Mouse (Mus musculus) lung, postnatal 4 days (tissue): ENCODE measurements around the gene Glis1.

ENCODE experiments used
- DNase-seq, 2 experiments: peaks; one replicate each; pipeline ENCODE4 v3.0.0; 2021

Glis1 gene

DNA sequence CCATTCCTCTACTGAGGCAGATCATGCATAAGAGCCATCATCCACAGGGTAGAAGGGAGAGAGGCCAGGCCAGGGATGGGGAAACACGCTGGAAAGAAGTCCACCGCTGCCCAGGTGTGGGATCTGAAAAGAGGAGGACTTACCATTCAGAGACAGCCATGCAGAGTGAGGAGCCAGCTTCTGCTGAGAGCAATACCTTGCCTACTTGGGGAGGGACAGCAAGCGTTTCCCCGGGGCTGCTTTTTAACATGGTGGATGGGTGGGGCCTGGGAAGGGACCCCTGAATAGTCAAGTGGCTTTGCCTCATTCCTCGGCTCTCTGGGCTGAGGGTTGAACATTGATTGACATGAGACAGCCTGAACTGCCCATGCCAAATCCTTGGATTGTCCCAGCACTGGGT, 85.7 kb downstream of the Glis1 start:
- peak in 1 of 2 experiments; percentile 13 for DNase-seq

DNA sequence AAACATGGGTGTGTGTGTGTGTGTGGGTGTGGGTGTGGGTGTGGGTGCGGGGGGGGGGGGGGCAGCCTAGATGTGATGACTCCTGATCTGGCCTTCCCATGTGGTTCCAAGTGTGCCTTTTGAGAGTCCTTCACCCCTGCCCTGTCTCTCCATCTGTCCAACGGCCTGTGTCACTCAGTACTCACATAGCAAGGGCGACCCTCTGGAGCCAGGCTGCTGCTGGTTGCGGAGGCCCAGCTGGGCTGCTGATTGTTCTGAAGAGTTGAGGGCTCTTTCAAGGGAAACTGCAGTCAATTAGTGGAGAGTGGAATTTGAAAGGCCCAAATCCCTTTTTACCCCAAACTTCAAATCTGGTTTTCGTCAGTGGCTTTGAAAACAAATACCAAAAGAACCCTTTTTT, 86.4 kb downstream of the Glis1 start:
- DNase-seq, result peak in 1 of 2 experiments; percentile 51

DNA sequence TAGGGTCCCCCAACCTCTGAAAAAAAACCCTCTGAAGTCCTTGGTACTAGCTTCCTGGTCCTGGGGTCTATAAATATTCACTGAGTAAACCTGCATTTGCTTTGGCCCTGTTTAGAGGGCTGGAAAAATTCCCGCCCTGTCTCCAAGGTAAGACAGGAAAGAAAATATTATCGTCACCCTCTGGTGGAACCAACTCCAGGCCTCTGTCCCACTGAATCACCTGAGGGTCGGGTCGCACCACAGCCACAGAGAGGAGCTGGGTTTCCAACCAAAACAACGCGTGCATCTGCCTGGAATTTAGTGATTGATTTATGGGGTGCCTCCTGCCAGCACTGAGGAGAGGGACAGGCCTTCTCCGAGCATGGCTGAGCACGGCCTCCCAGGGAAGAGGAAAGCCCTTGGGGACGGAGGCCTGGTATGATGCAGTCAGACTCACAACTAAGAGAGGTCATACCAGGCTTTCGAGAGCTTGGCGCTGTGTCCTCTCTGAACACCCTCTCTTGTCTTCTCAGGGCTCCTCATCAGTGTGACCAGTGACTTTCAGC, 89.3 kb downstream of the Glis1 start:
- peak in 1 of 2 experiments; percentile 16 for DNase-seq

DNA sequence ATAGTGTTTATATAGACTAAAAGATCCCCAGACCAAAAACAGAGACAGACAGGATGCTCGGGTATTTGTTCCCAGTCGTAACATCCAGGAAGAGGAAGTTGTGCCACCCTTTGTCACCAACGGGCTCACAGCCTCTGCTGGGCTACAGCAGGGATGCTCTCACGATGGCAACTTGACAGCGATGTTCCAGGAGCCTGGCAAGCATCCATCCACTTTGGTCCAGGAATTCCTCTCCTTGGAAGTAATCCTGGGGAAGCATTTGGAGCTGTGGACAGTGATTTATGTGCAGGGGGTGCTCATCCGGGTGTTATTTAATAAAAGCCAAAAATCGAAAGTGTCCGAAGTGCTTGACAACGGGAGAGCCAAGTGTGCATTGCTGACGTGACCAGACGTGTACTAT, 100.7 kb downstream of the Glis1 start:
- DNase-seq, result peak; percentile 21 to 47

DNA sequence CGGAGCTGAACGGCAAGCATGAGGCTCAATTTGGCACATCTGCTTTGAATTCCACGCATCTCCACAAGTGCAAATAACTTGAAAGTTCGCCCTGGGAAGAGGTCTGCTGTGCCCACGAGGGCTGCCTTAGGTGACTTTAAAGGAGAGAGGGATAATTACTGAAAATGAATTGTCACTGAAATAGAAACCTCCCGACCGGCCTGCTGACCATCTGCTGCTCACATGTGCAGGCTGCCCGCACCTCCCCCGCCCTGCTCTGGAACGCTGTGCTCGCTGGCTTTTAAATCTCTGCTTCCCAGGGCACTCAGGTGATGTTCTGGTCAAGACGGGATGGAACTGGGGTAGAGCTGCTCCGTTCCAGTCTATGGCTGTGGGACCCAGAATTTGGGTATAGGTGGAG, 103.7 kb downstream of the Glis1 start:
- peak in 1 of 2 experiments; percentile 15 for DNase-seq

DNA sequence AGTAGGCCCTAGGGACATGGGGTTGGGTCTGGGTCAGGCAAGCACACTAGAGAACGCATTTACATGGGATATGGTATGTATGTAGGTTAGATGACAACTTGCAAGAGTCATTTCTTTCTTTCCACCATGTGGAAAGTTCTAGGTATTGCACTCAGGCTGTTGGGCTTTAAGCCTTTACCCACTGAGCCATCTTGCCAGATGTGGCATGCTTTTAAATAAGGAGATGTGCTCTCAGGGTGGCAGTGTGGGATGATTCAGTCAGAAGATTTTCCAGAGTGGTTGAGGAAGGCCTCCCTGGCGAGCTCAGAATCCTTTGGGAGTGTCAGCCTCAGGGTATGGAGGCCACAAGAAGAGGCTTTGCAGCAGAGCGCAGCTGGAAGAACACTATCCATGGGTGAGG, 104.2 kb downstream of the Glis1 start:
- peak in 1 of 2 experiments; percentile 15 for DNase-seq

DNA sequence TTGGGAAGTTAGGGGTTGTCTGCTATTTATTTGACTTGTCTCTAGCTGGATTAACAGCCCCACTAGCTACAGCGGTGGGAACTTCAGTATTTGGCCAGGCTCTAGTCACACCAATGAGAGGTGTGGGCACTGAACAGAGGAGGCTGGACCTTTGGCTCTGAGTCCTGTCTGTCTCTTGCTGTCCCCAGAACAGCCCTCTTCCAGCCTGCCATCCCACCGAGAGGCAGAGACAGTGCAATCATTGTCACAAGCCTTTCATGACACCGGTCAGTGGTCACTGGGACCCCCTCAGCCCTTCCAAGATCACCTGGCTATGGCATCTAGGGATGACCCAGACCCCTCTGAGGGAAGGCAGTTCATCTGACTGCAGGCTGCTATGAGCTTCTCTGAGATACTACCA, 104.6 kb downstream of the Glis1 start:
- DNase-seq, result peak in 1 of 2 experiments; percentile 16

DNA sequence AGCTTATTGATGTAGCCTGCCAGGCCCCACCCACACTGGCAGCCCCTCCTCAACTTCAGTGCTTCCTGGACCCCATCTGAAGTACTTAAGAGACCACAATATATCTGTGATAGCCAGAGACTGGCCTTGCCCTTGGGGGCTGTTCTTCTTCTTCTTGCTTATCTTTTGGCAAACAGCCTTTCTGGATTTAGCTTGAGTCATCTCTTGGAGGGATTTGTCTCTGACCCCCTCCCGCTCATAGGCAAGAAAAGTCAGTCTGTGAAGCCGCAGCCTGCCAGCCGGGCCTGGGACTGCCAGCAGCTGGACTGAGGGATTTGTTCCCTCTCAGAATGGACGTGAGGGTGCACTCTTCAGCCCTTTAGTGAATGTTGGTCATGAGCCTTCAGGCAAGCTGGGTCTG, 107.4 kb downstream of the Glis1 start:
- DNase-seq, result peak in 1 of 2 experiments; percentile 14

DNA sequence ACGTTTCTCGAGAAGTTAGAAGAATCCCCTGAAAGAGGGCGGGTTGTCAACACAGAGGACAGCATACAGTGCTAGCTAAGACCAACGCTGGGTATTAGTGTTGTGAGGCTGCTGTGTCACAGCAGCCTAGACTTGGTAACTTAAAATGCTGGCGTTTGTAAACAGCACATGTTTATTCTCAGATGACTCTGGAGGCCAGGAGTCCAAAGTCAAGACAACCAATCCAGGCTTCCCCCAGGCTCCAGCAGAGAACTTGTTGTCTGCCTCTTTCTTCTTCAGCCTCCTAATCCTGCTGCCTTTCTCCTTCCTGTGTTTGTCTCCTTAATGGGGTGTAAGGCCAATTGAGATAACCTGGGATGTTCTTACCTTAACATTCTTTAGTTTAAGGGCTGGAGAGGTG, 110.5 kb downstream of the Glis1 start:
- DNase-seq, result peak in 1 of 2 experiments; percentile 3

DNA sequence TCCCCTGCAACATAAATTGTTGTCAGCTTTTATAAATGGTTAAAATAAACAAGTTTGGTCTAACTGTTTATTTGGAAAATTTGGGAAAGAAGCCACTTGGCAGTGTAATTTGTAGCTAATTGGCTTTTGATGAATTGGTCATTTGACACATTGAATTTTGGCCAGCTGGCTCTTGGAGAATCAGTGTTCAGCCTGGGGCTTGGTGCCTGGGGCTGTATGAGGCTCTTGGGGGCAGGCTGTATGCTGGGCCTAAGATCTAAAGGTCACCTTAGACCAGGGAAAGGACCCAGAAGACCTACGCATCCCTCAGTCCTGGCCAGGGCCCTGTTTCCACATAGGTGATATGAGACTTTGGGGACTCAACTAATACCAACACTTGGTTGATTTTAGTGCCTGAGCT, 111.3 kb downstream of the Glis1 start:
- peak in 1 of 2 experiments; percentile 21 for DNase-seq

DNA sequence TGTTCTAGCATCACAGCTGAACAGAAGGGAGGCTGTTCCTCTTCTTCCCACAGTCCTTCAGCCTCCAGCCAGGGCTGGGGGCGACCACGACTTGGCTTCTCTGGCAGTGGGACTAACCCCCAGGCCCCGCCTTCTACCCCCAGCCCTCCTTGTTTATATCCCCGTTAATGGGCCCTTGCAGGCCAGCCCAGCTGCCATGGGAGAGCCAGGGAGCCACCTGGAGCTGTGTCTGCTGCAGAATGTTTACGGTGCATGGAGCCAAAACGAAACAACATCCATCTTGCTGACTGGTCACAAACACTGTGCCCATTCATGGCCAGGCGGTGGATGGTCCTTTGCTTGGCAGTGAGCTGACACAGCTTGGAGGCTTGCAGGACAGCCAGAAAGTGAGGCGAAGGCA, 112.1 kb downstream of the Glis1 start:
- peak in 1 of 2 experiments; percentile 17 for DNase-seq

DNA sequence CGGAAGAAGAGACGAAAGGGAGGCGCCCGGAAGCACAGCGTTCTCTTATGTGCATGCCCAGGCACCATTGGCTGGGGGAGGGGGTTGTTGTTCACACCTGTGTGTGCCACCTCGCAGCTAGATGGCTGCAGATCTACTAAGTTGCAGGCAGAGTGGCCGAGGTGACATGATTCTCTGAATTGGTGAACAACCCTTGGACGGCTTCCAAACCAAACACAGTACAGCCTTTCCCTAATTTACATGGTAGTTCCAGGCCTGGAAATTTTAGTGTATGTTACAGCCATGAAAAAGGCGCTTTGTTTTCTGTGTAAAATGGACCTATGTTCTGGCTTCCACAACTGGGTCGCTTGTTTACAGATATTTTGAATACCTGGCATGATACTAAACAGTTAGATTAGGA, 115.7 kb downstream of the Glis1 start:
- DNase-seq, result peak in 1 of 2 experiments; percentile 15

DNA sequence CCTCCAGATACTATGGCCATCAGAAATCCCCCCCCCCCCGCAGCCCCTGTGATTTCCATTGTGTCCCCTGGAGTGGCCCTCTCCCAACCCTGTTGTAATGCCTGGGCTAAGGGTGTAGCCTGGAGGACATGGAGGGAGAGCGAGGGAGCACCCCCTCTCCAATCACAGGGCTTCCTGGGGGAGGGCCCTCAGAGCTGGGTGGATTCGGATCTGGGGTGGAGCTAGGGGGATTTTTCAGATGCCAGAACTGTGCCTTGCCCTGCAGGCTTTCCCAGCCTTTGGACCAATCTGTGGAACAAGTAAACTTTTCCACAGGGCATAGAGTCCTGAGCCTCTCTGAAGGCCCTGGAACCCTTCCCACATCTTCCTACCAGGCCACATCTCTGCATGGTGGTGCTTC, 116.2 kb downstream of the Glis1 start:
- peak in 1 of 2 experiments; percentile 17 for DNase-seq

DNA sequence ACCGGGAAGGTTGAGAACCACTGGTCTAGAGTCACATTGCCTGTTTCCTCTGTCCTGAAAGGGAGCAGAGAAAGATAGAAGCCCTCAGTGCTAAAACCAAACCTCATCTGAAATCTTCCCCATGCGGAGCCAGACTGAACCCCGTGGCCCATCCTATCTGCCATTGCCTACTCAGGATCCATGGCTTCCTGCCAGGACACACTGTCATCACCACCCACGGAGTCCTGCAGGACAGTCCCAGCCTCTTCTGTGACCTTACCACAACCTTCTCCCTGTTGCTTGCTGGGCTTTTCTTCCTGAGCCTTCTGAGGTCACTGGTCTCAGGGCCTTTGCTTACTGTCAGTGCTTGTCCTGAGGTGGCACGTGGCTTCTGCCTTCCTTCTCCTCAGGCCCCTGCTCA, 118.3 kb downstream of the Glis1 start:
- DNase-seq, result peak in 1 of 2 experiments; percentile 24

DNA sequence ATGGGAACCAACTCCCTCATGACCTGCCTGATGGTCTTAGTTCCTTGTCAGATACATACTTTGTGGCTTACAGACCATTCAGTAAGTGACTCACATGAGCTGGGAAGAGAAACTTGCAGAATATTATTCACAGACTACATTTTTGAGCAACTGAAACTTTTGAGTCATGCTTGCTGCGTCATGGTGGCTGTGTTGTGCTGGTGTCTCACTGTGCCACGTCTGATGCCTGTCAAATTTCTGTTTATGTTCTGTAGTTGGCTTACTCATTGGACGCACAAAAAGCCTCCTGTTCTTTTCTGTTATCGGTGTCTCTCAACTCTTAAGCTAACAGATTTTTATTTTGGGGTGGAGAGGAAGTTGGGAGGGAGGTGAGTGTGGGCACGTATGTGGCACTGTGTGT, 119.4 kb downstream of the Glis1 start:
- DNase-seq, result peak in 1 of 2 experiments; percentile 4

DNA sequence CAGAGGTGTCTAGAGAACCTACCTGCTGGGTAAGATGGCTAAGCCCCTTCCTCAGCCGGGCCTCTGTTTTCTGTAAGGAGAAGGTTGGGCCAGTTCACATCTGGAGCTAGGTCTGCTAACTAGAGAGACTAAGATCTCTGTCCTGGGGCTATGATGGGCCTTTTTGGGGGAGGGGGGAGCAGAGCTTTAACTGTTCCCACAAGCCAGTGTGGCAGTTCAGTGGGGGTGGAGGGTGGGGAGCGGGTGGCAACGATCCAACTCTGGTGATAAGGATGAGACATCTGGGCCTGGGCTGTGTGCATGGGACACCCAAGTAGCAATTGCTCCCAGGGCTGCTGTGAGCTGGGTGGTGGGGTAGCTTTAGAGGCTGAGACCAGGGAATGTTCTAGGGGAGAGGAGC, 124.4 kb downstream of the Glis1 start:
- DNase-seq, result no peak

DNA sequence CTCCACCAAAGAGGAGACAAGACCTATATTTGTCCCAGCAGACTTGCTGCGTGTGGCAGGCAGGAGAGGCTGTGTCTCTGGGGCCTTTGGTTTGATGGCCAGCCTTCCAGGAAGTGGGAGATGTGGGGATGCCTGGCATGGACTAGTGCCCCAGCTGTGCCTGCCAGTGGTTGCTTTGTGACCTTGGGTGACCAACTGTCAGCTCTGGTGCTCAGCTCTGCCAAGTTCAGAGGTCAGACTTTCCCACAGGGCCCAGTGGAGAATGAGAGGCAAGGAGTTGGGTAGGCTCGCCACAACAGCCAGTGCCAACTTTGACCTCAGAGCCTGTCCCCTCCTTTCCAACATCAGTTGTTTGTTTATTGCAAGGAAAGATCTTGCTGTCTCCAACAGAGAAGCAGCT, 126.7 kb downstream of the Glis1 start:
- no peak for DNase-seq

DNA sequence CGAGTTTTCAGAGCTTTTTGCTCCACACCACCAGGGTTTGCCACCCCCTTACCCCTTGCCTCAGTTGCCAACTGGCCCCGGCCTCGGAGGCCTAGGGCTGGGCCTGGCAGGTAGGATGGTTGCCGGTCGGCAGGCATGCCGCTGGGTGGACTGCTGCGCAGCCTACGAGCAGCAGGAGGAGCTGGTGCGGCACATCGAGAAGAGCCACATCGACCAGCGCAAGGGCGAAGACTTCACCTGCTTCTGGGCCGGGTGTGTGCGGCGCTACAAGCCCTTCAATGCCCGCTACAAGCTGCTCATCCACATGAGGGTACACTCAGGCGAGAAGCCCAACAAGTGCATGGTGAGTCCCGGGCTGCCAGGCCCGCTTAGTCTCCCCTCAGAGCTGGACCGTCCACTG, 133.8 kb downstream of the Glis1 start:
- peak in 1 of 2 experiments; percentile 17 for DNase-seq

DNA sequence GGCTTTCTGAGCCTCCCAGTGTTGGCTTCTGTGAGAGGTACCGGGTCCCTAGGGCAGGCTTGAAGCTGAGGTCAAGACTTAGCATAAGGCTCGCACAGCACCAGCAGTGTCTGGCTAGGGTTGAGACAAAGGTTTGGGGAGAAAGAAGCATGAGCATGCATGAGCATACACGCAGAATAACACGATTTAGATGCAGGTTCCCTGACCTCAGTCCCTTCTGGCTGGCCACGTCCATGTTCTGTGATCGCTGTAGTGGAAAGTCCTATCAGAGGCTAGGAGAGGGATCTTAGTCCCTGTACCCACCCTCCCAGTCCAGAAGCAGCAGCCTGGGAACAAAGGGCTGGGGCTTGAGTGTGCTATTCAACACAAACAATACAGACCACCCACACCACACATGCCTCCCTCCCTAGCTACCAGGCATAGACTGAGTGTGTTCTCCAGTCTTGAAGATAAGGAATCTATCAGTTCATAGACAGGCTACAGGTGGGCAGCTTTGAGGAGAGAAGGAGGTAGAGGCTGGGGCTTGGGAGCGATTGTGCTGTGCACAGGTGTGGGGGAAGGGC, 134.6 kb downstream of the Glis1 start:
- DNase-seq, result no peak

DNA sequence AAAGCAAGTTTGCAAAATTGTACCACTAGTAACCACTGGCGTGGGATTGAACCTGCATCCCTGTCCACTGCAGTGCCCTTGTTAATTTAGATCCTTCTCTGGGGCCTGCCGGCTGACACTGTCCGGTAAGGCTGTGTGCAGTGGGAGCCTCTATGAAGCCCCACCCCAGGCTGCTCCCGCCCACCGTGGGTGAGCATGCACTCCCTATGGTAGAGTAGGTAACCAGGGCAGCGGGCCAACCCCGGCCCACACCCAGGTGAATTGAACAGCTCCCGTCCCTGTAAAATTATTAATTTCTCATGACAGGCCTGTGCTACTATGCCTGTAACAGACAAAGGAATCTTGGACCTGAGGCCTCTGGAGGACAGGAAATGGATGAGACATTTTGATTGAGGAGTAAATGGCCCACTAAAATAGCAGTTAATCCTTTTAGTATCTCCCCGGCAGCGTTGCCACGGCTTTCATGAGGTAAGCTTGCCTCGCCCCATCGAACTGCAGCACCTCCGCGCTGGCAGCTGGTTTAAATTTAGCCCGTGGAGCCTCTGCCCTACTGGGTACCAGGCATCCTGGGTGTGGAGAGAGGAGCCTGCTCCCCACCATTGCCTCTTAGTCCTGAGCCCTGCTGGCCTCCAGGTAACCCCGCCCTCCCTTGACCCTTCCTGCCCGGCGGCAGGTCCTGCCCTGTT, 136.1 kb downstream of the Glis1 start:
- no peak for DNase-seq

DNA sequence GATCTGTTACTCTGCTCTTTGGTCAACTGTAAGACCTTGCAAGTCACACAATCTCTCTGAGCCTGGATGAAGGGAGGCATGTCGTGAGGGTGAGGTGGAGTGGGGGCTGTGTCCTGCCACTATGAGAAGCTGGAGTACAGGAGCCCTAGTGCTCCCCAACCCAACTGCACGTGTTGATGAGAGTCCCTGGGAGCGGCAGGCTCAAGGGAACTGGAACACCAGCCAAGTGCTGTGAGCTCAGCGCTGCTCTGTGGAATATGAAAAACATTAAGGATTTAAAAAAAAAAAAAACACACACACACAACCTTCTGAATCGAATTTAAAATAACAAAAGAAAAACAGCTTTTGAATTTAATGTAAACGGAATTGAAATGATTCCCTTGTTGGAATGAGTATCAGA, 141.4 kb downstream of the Glis1 start:
- no peak for DNase-seq

DNA sequence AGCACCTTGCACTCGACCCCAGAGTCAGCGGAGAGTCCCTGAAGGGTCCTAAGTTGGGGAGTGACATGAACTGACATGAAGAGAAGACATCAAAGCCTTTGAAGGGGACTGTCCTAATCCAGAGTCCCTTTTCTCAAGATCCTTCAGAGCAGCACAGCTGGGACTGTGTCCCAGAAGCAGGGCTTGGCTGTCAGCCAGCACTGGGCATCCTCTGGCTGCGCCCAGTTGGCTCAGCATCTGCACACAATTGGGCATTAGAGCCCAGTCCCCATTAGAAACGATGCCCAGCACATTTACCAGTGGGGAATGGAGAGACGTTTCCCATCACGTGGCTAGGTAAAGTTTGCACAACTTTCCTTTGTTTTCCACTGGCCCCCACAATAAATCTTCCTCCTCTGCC, 142.4 kb downstream of the Glis1 start:
- peak; percentile 40 to 58 for DNase-seq

DNA sequence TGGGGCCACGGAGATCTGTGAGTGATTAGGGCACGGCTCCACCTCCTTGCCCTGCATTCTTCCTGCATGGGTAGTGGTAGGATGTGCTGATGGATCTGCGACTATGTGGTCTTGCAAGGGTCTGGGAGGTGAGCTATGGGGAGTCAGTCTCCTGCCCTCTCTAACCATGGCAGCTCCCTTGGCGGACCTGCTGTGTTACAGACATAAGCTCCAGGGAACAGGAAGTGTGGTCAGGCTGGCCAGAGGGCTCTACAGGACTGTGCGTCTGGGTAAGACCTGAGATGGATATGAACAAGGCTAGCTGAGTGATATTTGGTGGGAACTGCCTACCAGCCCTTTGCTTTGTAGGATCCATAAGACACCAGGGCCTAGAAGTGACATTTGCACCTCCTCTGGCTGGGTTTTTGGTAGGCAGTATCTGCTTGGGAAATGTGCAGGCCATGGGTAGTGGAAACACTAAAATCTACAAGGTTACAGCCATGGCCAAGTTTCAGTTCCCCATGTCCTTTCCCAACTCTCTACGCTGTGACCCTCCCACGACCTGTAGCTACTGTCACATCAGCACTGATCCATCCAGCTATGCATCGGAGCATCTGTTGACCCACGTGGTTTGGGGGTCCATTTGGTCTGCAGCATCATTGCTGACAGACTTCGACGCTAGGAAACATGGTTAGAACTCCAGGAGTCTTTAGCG, 142.9 kb downstream of the Glis1 start:
- DNase-seq, result peak; percentile 16 to 35

DNA sequence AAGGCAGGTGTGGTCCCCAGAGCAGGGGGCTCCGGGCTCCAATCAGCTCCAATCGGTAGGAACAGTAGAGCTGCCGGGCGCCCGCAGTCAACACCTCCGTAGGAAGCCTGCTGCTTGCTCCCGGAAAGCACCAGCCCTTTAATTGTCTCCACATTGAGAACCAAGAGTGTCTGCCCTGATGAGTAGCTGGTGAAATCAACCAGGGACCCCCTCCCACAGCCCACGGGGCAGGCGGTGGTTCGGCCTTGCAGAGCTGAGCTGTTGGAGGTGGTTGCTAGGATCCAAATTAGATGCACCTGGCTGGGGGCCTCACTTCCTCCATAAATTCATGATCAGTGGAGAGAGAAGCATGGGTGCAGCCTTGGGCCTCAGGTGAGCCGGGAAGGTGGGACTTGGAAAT, 146.5 kb downstream of the Glis1 start:
- DNase-seq, result no peak
